In the genomic region with DNA sequence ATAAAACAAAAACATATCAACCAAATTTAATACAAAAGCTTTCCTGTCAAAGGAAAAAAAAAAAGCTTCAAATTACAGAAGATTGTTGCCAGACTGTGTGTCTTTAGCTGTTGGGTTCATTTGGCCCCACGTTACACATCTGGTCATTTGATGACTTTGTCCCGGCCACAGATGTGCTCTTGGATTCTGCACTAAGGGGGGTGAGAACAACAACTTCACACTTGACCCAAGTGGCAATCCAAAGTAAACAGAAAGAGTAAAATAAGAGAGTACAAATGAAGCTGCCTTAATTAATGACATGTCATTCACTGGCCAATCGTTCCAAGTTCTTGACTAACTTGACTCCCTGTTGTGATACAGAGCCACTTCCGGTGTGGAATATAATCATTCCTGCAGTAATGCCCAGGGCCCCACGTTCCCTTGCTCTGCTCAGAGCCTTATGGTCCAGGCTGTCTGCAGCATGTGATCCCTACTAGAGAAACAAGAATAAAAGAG, we compare ENCODE assay signal across 25 mouse cellular contexts.
"Had no signal": no experiment of that assay in that cellular context is flagged by ENCODE, and none has a peak within 500 bp of the region (broad histone marks: within the 10 kb centered on the region; RNA-seq: fewer than 3 reads in every experiment).

No protein-coding gene starts in this region.

- H3K4me2 ChIP-seq: heart, embryonic 13.5 days; heart, embryonic 15.5 days; hindbrain, embryonic 12.5 days; hindbrain, embryonic 14.5 days; intestine, embryonic 15.5 days; limb, embryonic 12.5 days; liver, embryonic 11.5 days; liver, embryonic 13.5 days; liver, embryonic 15.5 days had no signal

- H3K9me3 ChIP-seq: heart, embryonic 10.5 days; heart, embryonic 13.5 days; heart, embryonic 15.5 days; hindbrain, embryonic 10.5 days; hindbrain, embryonic 12.5 days; intestine, embryonic 15.5 days; limb, embryonic 10.5 days; limb, embryonic 12.5 days; liver, embryonic 13.5 days; liver, embryonic 15.5 days had no signal

- H3K4me3 ChIP-seq: heart, embryonic 10.5 days; heart, embryonic 13.5 days; heart, embryonic 15.5 days; hindbrain, embryonic 10.5 days; hindbrain, embryonic 12.5 days; intestine, embryonic 15.5 days; layer of hippocampus, adult 2 months; left cerebral cortex, adult 2 months; limb, embryonic 10.5 days; limb, embryonic 12.5 days; liver, embryonic 13.5 days; liver, embryonic 15.5 days had no signal

- H3K9ac ChIP-seq: heart, embryonic 13.5 days; heart, embryonic 15.5 days; hindbrain, embryonic 12.5 days; hindbrain, embryonic 14.5 days; intestine, embryonic 15.5 days; limb, embryonic 12.5 days; liver, embryonic 13.5 days; liver, embryonic 15.5 days had no signal

- H3K4me1 ChIP-seq: hindbrain, embryonic 10.5 days; hindbrain, embryonic 12.5 days; intestine, embryonic 15.5 days; limb, embryonic 10.5 days; liver, embryonic 13.5 days; liver, embryonic 15.5 days had no signal

- H3K27me3 ChIP-seq: heart, embryonic 13.5 days; heart, embryonic 15.5 days; hindbrain, embryonic 12.5 days; limb, embryonic 12.5 days; liver, embryonic 13.5 days; liver, embryonic 15.5 days had no signal

- ATAC-seq: hindbrain, embryonic 16.5 days; inflammation-experienced regulatory T-cells, adult 6 months; intestine, embryonic 15.5 days; intestine, postnatal 0 days had no signal

- H3K27ac ChIP-seq: heart, embryonic 10.5 days; heart, embryonic 13.5 days; heart, embryonic 15.5 days; hindbrain, embryonic 10.5 days; hindbrain, embryonic 12.5 days; hindbrain, embryonic 14.5 days; intestine, embryonic 15.5 days; layer of hippocampus, adult 2 months; left cerebral cortex, adult 2 months; limb, embryonic 10.5 days; limb, embryonic 12.5 days; liver, embryonic 13.5 days; liver, embryonic 15.5 days had no signal

- H3K36me3 ChIP-seq: heart, embryonic 10.5 days; heart, embryonic 13.5 days; heart, embryonic 15.5 days; hindbrain, embryonic 10.5 days; hindbrain, embryonic 12.5 days; intestine, embryonic 15.5 days; limb, embryonic 10.5 days; limb, embryonic 12.5 days; liver, embryonic 13.5 days; liver, embryonic 15.5 days had no signal

- DNase-seq: gastrocnemius, postnatal 10 days; gastrocnemius, postnatal 25 days; heart, postnatal 14 days; heart, postnatal 4 days; kidney, adult 8-10 months; kidney, postnatal 10 days; kidney, postnatal 25 days; kidney, postnatal 4 days; liver, embryonic 13.5 days had no signal
